Mouse (Mus musculus) CH12F3 (cell line): Measurements from ENCODE around the gene Lpp.

Experiments
- in situ Hi-C: fragments of 300-500 bp; cut with MboI; formaldehyde crosslinking; loops from 2 replicates; pipeline ENCODE4 v1.14.3; 2020; ENCODE audit warnings: low sequenced_read_pairs

Lpp gene

GRCm38 (mm10) chr16:24603342-24603741, 210.0 kb downstream of the Lpp start:
- in situ Hi-C loops: no loop called here

DNA sequence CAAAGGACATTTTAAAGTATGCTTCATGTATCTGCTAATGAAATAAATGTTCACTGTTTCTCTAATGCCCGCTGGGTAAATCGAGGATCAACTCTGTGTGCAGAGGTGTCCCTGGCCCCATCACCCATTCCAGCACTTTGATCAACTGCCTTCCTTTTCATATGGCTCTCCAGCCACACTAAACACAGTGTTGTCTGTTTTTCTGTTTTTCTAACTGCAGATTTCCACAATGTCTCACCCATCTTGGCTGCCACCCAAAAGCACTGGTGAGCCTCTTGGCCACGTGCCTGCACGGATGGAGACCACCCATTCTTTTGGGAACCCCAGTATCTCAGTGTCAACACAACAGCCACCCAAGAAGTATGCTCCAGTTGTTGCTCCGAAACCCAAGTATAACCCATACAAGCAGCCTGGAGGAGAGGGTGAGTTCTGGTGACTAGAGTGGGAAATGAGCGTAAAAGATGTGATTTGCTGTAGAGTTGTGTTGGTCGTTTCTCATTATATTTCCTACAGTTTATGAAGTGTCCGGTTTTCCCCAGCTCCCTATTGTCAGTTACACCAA, 214.7 kb downstream of the Lpp start:
- in situ Hi-C loops: no loop called here

GRCm38 (mm10) chr16:24619458-24619857, 226.2 kb downstream of the Lpp start:
- in situ Hi-C loops: no loop called here

- in situ Hi-C loops: no loop called here
These were observed 226.7 kb downstream of the Lpp start for GRCm38 (mm10) chr16:24620021-24620420.

DNA sequence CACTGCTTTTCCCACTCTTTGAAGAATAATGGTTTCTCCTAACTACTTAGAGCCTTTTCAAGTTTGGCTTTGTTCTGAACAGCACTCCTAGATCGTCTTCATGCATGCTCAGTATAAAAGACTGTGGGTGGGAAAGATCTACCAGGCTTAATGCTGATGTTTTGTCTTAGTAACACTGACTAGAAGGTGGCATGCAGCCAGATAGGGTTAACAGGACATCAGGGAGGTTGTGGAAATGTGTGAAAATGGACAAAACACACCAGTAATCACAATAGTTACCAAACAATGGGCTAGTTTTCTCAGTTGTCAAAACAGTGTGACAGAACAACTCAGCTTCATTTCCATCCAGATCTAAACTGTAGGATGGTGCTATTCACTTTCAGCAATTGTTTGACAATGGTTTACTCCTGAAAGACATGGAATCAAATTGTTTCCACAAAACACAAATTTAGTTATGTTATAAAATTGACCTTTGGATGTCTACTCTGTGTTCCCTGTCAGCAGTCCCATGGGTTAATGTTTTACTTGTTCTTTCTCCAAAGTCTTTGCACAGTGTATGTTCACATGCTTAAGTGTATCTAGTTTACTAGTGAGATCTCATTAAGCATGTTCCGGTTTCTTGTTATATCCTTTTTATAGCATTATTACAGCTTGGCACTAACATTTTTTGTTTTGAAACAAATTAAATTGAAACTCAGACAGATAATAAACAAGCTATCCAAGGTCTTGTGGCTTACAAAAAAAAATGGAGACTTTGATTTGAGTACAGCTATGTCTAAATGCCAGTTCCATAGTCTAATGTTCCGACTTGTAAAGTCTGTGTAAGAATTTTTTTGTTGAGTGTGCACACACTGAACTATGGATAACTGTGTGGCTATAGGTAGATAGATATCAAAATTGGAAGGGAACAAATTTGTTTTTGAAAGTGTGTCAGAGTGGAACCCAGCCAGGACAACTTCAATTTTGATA, 229.2 kb downstream of the Lpp start:
- in situ Hi-C loops: no loop called here

GRCm38 (mm10) chr16:24624335-24624734, 231.0 kb downstream of the Lpp start:
- in situ Hi-C loops: no loop called here

DNA sequence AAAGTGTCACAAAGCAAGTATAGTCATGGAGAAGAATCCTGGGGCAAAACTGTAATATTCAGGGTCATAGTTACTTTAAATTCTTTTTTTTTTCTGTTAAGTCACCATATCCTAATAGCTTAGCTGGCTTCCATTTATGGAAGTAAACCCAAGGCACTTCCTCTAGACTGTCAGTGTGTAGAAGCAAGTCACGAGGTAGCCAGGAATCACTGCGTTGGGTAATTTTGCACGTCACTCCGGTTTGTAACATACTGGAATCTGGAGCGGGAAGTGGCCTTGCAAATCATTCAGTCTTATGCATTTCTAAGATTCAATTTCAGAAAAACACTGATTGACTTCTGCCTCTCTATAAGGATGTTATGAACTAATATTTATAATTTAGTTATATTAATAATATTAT, 232.3 kb downstream of the Lpp start:
- in situ Hi-C loops: no loop called here

DNA sequence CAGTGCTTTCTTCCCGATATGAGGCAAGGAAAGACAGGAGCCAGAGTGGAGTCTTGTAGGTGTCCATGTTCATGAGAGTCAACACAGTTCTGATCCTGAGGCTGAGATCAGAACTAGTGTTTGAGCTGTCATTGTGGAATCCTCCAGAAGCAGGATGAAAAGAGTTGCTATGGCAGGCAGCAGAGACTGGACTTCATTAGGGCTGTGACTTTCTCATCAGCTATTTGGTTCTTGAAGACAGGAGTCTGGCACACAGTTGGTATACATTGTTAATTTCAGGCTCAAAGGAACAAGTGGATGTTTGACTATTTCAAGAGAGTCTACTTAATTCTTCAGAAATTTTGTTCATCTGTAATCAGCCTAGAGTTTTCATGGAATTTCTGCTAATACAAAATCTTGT, 235.5 kb downstream of the Lpp start:
- in situ Hi-C loops: no loop called here

DNA sequence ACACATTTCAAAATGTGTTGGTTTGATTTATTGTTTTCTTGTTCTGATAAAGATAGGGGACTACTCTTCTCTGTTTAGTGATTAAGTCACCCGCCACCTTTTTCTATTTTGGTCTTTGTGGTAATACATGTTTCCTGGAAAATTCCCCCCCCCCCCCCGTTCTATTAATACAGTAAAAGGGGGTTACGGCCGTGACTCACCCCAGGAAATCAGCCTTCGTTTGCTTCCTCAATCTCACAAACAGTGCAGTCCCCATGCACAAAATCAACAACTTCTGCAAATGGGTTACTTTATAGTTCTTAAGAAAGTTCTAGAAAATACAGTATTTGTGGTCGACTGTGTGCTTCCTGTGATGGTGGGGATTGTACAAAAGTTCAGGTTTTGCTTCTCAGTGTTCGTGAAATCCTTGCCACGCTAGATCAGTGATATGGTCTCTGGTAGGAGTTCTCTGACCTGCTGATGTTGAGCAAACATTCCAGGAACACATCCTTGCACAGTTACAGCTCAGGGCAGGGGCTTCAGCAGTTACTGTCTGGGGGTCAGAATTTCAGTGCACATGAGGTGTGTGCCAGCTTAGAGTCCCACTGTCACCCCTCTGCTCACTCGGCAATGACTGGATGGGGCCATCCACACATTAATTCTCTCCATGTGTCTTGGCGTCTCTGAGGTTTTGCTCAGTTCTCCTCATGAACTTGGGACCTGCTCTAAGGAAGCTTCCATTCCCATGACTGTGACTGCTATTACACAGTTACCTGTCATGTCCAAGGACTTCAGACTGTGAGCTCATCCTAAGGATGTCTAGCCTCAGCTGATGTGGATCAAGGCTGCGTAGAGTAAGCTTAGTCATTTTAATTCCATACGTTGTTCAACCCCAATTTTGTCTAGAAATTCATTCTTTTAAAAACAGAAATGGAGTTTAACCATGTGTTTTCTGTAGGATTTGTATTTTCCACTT, 236.2 kb downstream of the Lpp start:
- in situ Hi-C loops: no loop called here

GRCm38 (mm10) chr16:24635381-24635919, 242.1 kb downstream of the Lpp start:
- in situ Hi-C loops: no loop called here

DNA sequence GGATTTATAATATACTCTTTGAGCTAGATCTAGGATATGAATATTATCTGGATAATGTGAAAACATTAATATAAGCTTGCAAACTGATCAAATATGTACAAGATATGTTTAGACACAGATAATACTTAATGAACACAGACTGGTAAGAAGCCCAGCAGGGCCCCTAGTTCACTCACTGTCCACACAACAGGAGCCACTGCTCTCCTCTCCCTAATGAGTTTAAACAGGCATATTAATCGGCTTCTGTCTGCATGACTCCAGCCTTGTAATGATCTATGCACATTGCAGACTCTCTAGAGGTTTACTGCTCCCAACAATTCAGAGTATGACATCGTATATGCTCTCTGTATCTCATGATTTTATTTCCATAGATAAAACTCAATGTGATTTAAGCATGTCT, 243.6 kb downstream of the Lpp start:
- in situ Hi-C loops: no loop called here

DNA sequence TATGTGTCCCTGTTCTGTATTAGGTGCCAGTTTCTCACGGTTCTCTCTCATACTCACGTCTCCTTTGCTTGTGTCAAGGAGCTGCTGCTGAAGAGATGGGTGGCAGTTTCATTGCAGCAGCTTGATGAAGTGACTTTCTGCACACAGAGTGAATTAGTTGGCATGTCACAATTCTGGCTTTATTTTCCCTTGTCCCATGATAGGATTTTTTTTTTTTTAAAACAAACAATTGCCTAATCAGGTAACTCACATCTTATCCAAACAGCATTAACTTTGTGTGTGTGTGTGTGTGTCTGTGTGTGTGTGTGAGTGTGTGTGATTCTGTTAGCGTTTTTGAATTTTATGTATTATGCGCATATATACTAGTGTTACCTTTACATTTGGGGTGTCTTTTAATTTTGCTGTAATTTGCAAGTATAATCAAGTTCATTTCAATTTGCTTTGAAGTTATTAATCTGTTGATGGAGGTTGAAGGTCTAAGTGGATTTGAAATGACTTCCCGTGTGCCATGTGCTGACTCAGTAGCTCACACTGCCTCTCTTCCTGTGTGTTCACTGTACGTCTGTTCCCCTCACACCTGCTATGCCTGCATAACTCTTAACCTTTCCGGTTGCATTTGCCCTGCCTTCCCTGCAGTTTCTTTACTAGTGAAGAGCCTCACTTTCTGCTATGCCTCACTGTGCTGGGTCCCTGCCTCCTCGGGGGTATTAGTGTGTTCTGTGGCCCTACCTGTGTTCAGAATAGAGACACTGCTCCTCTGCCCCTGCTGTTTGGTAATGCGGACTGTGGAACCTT, 247.9 kb downstream of the Lpp start:
- in situ Hi-C loops: no loop called here

DNA sequence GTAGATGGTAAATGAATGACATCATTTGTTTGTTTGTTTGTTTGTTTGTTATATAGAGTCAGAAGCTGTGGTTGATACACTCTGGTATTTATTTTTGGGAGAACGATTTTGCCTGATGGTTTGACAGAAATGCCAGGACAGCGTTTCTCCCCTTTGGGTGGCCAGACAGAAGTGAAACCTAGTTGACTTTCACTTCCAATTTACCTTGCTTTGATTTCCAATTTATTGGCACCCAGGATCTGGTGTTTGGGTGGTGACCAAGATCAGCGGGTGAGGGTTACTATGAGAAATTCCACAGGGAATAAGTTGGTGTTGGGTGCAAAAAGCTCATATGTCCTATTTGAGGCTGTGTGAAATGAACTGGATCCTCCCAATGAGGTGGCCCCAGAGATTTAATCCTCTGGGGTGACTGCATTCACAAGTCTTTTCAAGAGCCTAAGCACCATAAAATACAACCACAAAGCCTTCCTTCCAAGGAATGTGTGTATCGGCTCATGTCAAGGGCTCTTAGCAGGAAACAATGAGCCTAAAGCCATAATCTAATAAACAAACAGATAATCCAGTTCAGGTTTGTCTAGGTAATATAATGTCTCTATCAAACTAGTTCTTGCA, 249.8 kb downstream of the Lpp start:
- in situ Hi-C loops: no loop called here

- in situ Hi-C loops: no loop called here
These were observed 250.8 kb downstream of the Lpp start for GRCm38 (mm10) chr16:24644154-24644553.

DNA sequence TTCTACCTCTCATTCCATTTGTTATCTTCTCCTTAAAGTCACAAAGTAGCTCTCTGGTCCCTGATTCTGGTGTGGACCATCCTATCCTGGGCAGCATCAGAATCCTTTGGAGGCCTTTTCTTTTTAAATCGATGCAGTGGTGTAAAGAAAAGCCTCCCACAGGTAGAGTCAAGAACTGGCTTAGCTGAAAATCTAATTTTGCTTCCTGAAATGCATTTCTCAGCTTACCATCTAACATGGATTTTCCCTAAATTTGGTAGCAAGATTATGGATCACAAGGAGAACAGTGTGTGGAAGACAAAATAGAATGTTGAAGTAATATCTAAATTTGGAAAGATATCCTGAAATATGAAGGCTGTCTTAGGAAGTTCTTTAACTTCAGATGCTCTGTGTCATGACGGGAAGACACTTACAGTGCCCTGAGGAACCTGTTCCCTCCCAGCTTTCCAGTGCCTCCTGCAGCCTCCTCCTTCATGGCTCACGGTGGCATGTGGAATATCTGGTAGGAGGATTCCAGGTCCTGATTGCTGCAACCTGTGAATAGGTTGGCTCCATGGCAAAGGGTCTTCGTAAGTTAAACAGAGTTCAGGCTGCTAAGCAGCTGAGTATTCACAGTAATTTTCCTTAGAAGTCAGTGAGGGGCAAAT, 251.6 kb downstream of the Lpp start:
- in situ Hi-C loops: no loop called here

DNA sequence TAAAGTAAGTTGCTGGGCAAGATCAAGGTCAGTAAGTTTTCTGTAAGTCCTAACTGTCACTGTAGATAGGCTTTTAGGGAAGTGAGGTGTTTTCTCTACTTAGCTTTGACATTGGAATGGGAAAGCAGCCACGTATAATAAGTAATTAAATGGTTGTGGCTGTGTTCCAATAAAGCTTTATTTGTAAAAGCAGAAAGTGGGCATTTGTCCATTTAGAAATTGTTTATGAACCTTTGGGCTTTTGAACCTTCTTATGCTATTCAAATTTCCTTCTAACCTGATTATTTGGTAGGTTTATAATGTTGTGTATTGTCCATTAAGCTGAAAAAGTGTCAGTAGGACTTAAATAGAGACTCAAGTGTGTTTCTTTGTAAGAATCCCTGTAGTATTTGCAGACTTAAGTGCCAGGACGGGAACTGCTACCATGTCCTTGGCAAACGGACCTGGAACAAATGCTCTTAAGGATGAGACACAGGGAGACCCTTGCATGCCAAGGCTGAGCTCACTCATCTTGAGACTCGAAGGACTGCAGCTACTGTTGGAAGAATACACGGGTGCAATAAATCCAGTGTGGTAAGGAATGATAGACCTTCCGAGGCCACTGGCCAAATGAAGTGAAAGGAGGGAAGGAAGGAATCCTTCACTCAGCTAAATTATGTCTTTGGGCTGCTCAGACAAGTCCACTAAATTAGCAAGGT, 252.7 kb downstream of the Lpp start:
- in situ Hi-C loops: no loop called here

GRCm38 (mm10) chr16:24651655-24652654, 258.6 kb downstream of the Lpp start:
- in situ Hi-C loops: no loop called here
